Mouse (Mus musculus): ENCODE data around the gene Psmb10.

Gene Psmb10

GRCm38 (mm10) chr8:105937496-105938305, 543 bp downstream of the Psmb10 start:
- no peak for DNase-seq (ENCODE audit: low spot score)

- peak; percentile 91 for DNase-seq (ENCODE audit: low spot score)
Observed at GRCm38 (mm10) chr8:105936866-105937475, 1.3 kb downstream of the Psmb10 start.

- DNase-seq (ENCODE audit: low spot score): peak; percentile 18
Observed at GRCm38 (mm10) chr8:105935863-105936603, 2.2 kb downstream of the Psmb10 start.

GRCm38 (mm10) chr8:105935105-105935504, 3.1 kb downstream of the Psmb10 start:
- no peak for DNase-seq (ENCODE audit: low spot score)

- DNase-seq (ENCODE audit: low spot score): no peak
Observed at GRCm38 (mm10) chr8:105933762-105934161, 4.5 kb downstream of the Psmb10 start, which contains the start of gene Ctrl. TSS of gene Ctrl (minus strand) at chr8:105933862.

- no peak for DNase-seq (ENCODE audit: low spot score)
Observed at GRCm38 (mm10) chr8:105932525-105932924, 5.7 kb downstream of the Psmb10 start.

- DNase-seq (ENCODE audit: low spot score): no peak
Observed at GRCm38 (mm10) chr8:105931271-105931670, 7.0 kb downstream of the Psmb10 start.

GRCm38 (mm10) chr8:105930602-105931001, 7.6 kb downstream of the Psmb10 start:
- peak; percentile 84 for DNase-seq (ENCODE audit: low spot score)

- no peak for DNase-seq (ENCODE audit: low spot score)
Observed at GRCm38 (mm10) chr8:105925123-105925522, 13.1 kb downstream of the Psmb10 start.

- no peak for DNase-seq (ENCODE audit: low spot score)
Observed at GRCm38 (mm10) chr8:105919390-105919789, 18.9 kb downstream of the Psmb10 start.

- no peak for DNase-seq (ENCODE audit: low spot score)
Observed at GRCm38 (mm10) chr8:105900941-105901616, 37.2 kb downstream of the Psmb10 start.

- peak; percentile 92 for DNase-seq (ENCODE audit: low spot score)
Observed at GRCm38 (mm10) chr8:105900180-105900940, 37.9 kb downstream of the Psmb10 start, which contains the start of gene Pskh1. TSS of gene Pskh1 (plus strand) at chr8:105900441.

- peak; percentile 42 for DNase-seq (ENCODE audit: low spot score)
Observed at GRCm38 (mm10) chr8:105897801-105898480, 40.3 kb downstream of the Psmb10 start.

GRCm38 (mm10) chr8:105893339-105893738, 44.9 kb downstream of the Psmb10 start, which contains the start of gene Nrn1l:
TSS of gene Nrn1l (plus strand) at chr8:105893567.
- DNase-seq (ENCODE audit: low spot score): peak; percentile 86

- DNase-seq (ENCODE audit: low spot score): peak; percentile 53
Observed at GRCm38 (mm10) chr8:105892432-105892831, 45.8 kb downstream of the Psmb10 start.

- DNase-seq (ENCODE audit: low spot score): no peak
Observed at GRCm38 (mm10) chr8:105890870-105891269, 47.4 kb downstream of the Psmb10 start.

- no peak for DNase-seq (ENCODE audit: low spot score)
Observed at GRCm38 (mm10) chr8:105889756-105890465, 48.3 kb downstream of the Psmb10 start.

Data from retina, embryonic 14.5 days (tissue).